Mouse (Mus musculus) heart, adult 11 months (tissue): ENCODE results near the gene Pcsk6.
"Not testable (repeated sequence)": the region's sequence is repeated elsewhere in the genome, so short reads cannot be mapped to it uniquely, and the experiment has no call there.

Experiments
- DNase-seq: peaks from one replicate; pipeline ENCODE4 v3.0.0; 2022

Gene Pcsk6

DNA sequence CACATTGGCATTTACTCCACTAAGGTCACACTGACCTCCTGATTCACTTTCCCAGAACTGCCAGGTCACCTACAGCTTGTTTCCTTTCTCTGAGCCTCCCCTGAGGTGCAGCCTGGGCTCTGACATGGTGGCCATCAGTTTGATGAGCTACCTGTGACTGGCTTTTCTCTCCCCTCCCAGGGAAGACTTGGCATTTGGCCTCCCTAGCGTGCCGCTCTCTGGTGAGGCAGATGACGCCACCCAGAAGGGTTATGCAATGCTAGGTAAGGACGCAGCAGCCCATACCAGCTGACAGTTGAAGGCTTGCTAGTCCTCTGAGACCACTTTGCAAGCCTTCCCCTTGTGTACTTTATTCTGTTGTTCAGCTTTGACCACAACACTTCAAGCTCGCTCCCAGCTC is 141.9 kb downstream of the Pcsk6 start:
- DNase-seq: no peak

DNA sequence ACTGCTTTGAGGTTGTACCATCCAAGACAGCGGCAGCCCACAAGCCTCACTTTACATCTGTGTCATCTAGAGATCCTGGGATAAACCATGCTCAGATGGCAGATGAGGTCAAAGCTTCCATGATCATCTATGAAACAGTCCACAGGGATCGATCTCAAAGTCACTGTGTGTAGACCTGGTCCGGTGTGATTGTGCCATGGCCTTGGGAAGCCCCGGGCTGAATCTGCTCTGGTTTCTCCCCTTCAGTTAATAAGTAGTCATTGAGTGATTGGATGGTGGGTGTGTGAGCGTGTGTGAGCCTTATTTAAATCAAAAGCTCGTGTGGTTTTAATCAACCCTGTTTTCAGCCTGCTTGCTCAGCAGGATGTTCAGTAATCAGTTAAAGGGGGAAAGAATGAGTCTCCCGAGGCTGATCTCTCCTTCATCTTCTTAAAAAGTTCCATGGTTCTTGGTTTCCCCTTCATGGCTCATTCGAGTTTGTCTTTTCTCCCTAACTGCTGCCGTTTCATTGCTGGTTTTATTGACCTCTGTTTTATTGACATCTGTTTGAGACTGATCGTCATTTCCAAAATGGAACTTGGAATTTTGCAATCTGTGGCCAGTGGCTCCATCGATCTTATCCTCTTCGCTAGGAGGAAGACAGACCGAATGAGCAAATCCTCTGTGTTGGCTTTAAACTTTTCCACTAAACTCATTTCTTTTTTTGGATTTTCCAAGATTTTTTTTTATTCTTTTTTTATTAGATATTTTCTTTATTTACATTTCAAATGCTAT is 142.5 kb downstream of the Pcsk6 start:
- DNase-seq: no peak

DNA sequence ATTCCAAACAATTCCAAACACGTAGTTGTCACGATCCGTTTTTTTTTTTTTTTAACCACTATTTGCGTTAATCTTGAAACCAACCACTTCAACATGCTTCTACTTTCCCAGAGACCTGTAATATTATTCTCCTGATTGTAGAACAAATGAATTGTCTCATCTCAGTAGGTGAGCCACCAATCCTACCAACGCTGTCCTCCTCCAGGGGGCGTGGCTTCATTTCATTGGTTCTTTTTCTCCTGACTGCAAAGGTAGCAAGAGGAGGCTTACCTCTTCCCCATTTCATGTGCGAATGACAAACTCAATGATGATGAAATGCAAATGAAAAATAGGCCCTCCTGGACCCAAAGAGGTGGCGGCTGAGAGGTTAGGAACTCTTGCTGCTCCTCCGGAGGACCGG is 143.5 kb downstream of the Pcsk6 start:
- DNase-seq: no peak

DNA sequence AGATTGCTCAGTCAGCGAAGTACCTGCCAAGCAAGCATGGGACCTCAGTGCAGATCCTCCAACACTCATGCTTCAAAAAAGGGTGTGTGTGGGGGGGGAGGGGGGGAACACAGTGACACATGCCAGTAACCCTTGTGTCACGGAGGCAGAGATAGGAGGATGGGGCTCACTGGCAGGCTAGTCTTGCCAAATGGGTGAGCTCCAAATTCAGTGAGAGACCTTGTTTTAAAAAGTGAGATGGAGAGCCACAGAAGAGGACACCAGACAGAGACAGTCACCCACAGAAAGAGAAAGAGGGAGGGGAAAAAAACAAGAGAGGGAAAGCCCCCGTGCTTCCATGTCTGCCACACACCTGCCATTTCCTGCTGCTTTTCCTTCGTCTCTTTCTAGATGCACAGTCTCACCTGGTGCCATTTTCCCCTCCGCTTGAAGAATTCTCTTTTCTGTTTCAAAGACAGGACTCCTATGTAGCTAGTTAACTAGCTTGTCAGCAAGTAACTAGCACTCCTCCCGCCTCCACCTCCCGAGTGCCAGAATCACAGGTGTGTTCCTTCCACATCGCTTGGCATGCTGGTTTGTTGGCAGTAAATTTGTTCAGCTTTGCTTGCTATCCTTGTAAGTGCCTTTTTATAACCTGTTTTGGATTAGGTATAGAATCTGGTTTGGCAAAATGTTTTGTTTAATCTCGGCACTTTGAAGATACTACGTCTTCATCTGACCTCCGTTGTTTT is 146.8 kb downstream of the Pcsk6 start:
- DNase-seq: no peak

DNA sequence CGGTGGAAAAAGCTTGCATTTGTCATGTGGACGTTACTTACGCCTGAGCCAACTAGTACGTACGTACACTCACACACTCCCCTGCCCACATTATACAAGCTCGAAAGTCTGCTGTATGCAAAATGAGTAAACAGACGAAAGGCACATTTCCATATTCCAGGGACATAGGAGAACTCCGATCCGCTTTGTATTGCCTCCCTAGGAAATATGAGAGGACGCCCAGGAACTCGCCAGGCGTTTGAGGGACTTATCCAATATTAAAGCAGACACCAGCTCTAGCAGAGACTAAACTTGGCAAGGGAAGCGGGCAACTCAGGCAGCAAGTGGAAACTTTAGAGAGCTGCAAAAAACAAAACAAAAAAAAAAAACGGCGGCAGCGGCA is 147.3 kb downstream of the Pcsk6 start:
- DNase-seq: no peak

DNA sequence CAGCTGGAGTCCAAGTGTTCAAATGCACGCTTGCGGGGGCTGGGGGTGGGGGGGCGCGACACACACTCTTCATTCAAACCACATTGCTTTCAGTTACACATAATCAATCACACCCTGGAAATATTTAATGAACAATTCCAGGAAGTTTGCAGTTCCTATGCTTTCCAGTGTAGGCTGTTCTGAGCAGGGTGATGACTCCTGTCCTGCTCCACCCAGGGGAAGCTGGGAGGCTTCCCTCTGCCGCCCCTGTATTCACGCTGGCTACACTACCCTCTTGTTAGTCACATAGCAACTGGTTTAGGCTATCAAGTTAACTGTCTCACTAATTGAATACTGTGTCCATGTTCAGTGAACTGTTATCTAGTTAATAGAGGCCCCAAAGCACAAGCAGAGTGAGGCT is 149.0 kb downstream of the Pcsk6 start:
- DNase-seq: no peak

DNA sequence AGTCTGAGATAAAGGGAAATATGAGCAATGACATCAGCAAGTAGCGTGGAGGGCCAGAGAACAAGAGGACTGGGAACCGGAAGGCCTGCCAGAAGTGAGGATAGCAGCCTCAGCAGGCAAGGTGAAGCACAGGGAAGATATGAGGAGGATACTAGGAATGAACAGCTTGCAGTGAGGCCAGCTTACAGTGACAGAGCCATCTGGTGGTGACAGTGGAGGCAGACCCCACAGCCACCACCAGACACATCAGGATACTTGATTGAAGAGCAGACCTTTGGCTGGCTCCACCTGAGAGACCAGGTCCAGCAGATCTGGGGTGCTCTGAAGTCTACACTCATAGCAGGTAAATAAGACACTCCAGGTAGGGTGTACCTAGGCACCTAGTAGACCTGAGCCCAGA is 166.2 kb downstream of the Pcsk6 start:
- no peak for DNase-seq

DNA sequence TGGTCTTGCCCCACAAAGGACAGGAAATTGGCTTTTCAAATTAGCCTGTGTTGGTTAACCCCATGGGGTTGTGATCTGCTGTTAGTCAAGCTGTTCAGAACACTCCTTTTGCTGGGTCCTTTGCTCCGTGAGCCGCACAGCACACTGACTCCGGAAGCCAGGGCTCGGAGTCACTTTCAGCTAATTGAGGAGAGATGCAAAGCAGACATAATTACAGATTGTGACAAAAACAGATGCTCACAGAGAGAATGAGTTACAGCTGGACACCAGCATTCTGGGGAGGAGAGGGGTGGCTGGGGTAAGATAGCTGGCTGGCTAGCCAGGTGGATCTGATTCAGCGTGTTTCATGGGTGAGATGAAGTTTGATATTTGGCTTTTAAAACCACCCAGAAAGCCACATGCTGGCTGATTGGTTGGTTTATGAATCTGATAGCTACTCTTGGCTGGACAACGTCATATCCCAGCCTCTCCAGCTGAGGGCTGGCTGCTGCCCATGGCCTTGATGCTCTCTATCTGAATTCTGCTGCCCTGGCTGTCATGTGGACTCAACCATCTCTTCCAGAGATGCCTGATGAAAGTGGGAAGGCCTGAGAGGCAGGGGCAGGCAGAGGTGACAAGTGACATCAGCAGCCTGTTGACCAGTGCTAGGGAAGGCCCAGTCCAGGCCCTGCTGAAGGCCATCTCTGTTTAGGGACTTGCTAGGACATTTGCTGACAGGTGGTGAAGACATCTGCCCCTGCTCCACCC is 167.4 kb downstream of the Pcsk6 start:
- DNase-seq: peak; percentile 93

DNA sequence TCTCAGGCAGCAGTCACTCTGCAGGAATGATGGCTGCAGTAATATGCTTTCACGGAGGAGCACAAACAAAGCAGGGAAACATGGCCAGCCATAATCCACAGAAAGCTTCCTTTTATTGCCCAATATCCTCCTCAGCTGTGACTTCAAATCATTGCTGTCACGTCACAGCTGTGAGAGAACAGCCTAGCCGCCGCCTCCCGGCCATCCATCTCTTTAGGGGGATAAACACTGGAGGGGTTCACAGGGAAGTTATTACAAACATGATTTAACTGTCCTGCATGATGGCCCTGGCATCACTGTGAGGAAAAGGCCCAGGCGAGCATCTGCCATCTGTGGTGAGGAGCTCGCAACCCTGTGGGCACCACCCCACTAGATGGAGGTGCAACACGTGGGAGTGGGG is 175.3 kb downstream of the Pcsk6 start:
- DNase-seq: no peak

DNA sequence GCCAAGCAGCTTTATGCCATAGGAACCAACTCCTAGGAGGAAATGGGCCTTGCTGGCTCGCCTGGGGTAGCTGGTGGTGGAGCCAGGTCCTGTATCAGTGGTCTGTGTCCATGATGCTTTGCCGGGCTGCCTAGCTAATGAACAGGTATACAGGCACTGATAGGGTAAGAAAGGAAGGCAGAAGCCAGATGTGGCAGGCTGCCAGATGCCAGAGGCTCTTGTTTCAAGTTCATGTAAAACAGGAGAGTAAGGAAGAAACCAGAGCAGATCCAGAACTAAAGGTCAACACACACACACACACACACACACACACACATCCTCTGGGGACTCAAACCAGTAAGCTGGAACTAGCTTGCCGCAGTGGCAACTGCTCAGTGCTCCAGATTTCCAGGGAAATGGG is 176.7 kb downstream of the Pcsk6 start:
- peak; percentile 88 for DNase-seq

DNA sequence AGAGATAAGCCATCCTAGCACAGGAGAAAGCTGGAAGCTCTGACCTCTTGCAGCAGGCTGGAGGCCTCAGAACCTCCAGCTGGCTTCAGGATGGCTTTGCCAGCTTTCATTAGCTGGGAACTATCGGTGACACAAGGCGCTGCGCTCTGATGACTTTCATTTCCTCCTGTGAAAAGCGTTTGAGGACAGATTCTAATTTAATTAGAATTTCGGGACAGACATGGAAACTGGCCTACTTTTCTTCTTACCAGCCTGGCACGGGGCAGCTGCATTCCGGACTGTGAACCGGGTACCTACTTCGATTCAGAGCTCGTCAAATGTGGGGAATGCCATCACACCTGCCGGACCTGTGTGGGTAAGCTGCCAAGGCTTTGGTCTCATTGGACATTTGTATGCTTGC is 177.2 kb downstream of the Pcsk6 start:
- peak; percentile 87 for DNase-seq

DNA sequence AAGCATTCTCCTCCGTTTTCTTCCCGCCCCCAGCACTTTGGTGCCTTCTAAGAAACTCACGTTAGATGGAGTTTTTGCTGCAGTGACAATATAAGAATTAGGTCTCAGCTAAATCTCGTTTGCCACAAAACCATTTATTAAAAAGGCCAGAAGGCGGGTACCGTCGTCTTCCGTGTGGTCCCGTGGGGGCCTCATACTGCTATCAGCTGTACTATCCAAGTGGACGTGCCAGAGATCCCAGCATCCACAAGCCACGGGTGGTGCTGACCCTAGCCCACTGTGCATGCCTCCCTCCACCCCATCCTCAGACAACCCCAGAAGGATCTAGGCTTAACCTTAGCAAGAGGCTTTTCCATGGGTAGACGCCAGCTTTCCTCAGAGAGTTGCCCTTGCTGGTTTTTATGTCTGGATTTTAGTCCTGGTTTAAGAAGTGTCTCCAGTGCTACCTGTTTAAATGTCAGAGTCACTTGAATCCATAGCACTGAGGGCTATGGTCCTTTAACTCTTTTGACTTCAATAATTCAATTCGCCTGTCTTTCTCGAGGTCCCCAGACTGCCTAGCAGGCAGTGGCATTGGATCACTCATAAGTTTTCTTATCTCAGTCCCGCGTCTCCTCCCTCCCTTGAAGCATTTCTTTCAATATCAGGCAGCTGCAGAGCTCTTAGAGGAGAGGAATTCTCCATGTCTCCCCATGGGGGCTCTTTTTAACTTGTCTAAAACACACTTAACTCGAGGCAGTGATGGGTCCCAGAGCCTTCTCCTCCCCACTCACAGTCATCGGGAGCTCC is 178.7 kb downstream of the Pcsk6 start:
- DNase-seq: peak; percentile 89

DNA sequence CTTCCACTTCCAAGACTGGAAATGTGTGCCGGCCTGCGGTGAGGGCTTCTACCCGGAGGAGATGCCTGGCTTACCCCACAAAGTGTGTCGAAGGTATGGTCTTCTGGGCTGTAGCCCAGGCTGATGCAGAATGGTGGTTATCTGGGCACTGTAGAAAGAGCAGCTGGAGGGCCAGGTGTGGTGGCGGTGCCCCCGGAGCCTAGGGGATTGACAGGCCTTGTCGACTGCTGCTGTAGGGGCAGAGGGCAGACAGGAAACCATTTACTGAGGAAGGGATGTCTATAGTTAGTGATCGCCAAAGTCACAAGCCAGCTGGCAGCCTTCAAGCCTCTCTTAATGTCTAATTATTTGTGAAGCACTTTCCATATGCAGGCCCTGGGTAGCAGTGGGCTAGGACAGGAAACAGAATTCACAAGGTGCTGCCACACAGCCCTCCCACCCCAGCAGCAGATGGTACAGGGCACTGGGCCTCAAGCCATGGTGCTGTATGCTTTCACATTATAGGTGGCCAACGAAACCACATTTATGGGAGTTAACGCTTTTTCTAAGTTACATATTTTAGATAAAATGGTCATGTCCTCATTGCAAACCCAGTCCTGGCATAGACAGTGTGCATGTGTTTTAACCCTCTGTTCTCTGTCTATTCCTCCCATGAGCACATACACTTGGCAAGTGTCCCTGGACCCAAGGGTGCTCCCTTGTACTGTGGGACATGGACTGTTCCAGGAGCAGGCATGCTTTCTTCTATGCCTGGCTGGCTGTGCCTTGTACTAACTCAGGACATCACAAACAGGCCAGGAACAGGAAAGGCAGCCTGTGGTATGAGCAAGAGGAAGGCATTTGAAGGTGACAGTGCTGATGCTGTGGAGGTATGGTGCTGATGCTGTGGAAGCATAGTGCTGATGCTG is 182.3 kb downstream of the Pcsk6 start, which contains the start of gene Gm45213:
Gm45213 (plus strand) TSS at position 51 of the 908 bp plus-strand sequence.
- DNase-seq: peak; percentile 84

DNA sequence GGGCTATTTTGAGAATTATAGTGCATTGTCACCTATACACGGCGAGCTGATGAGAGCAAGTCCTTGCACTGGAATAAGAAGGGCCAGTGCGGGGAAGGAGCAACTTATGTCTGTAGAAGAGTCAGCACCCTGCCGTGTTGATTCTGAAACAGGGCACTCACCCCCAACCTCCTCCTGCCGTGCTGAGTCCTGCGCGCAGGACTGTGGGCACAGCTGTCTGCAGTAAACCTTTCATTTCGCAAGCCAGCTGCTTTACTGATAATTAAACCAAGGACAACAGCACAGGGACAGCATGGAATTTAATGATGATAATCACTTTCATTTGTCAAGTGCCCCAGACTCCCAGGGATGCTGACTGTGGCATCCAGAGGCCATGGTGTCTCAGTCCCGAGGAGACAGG is 183.1 kb downstream of the Pcsk6 start:
- DNase-seq: no peak

DNA sequence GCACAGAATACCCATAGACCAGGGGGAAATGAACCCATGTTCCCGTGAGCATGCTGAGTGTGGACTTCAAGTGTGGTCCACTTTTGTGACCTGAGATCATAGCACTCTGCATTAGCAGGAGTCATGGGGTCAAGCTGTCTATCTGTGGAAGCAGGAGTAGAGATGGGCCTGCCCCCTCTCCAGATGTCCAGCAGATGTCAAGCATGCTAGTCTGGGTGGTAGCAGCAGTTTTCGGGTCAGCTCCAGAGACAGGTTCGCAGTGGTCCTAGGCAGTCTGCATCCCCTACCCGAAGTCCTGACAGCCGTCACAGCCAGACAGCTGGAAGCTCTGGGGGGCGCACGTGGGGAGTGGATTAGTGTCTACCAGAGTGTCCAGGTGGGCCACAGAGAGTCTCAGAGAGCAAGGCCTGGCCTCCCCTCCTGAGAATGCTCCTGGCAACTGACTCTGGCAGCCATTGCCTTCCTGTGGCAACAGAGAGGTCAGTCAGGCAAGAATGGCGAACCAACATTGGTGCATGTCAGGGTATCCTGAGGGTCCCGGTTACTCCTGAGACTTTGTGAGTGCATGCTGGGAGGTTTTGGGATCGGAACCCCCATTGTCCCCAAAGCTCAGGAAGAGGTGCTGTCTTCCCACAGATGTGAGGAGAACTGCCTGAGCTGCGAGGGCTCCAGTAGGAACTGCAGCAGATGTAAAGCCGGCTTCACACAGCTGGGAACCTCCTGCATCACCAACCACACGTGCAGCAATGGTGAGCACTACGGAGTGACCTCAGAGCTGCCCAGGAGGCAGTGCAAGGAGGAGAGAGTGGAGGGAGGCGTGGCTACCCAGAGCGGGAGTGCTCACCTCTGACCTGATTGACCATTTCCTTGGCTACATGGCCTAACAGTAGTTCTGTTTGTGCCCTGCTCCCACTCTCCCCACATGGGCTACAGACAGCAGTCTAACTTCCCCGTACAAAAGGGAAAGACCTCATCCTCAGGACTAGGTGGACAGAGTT is 185.7 kb downstream of the Pcsk6 start:
- DNase-seq: peak; percentile 90

DNA sequence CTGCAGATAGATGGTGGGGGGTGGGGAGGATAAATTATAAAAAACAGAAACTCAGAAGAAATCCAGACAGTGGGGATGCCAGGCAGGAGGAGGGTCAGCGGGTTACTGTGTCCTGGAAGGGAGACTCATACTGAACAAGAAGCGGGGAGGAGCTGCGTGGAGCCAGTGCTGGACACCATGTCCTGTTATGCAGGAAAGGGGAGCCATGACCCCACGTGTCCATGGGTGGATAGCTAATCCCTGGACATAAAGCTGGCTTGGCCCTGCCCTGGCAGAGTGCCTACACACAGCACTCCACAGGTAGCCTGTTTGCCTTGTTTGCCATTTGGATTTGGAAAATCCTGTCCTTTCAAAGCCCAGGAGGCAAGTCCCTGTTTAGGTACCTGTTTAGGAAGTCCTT is 186.4 kb downstream of the Pcsk6 start:
- DNase-seq: peak; percentile 85

DNA sequence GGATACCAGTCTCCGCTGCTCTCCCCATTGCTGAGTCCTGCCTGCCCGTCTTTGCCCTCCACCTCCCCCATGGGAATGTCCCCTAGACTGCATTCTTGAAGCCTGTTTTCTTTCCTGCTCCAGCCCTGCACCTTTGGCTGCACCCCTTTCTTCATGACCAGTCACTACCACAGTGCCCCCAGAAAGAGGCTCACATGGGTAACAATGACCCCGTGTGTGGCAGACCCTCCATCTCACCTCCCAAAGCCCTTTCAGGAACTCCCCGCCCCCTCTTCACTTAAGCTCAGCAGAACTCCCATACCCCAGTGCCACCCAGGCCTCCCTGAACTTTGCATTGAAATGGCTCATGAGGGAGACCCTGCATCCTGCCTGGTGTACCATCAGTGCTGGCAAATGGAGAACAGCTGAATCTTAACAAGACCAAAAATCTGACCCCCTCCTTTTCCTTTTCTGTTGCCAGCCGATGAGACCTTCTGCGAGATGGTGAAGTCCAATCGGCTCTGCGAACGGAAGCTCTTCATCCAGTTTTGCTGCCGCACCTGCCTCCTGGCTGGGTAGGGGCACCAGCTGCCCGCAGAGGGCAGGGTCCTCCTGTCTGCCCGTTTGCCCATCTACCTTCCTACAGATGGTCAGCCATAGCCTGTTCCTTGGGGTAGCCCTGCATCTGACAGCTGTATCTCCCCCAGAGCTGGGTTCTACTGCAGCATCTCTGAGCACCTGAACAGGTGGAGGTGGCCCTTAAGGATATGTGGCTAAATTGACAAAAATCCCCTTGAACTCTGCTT is 187.1 kb downstream of the Pcsk6 start:
- peak; percentile 88 for DNase-seq

DNA sequence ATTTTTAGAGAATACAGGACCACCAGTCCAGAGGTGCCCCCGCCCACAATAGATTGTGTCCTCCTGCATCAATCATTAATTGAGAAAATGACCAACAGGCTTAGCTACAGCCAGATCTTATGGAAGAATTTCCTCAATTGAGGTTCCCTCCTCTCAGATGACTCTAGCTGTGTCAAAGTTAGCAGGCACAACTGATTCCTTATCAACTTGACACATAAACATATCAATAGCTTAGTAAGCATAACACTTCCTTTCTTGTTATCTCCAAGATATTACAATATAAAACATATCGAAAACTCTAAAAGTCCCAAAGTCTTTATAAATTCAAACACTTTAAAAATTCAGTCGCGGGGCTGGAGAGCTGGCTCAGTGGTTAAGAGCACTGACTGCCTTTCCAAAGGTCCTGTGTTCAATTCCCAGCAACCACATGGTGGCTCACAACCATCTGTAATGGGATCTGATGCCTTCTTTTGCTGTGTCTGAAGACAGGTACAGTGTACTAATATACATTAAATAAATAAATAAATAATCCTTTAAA is 192.5 kb downstream of the Pcsk6 start:
- DNase-seq: no peak

DNA sequence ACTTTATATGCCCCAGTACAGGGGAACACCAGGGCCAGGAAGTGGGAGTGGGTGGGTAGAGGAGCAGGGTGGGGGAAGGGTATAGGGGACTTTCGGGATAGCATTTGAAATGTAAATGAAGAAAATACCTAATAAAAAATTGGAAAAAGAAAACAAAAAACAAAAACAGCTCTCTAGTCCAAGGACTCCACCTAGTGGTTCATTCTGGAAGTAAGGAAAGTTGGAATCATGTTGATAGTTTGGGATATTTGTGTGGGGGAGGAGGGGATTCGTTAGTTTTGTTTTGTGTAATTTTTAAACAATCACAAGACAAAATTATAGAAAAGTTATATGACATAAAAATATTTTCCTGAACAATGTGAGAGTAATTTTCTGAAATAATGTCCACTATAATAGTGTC is 193.8 kb downstream of the Pcsk6 start:
- DNase-seq: not testable (repeated sequence)
